Mouse (Mus musculus) liver, embryonic 14.5 days (tissue): ENCODE results near the gene Lrrc61. TPM values are rescaled to one million over a fixed set of nuclear protein-coding genes. Genes with fewer than 3 reads are reported as not detected.
"Not testable (repeated sequence)": the region's sequence is repeated elsewhere in the genome, so short reads cannot be mapped to it uniquely, and the experiment has no call there.

Experiments
- ATAC-seq: fragments of 200-750 bp; cut with Nextera tagmentation; 2 replicates; pipeline ENCODE4 v1.8.0; 2017; ENCODE audit warnings: moderate number of reproducible peaks, mild to moderate bottlenecking, moderate library complexity; ENCODE audit not compliant: insufficient read depth
- DNase-seq, 3 experiments: peaks; one replicate each; pipeline ENCODE4 v3.0.0-alpha.2; 2012 to 2013; ENCODE audit warnings: low read depth in 3 of 3, low spot score in 3 of 3
- H3K27ac ChIP-seq: fragments of 300-500 bp; sonication (generic); 2 replicates; pipeline ENCODE4 v1.5.1; 2014; ENCODE audit warnings: moderate library complexity, mild to moderate bottlenecking, control low read depth, inconsistent platforms
- H3K27me3 ChIP-seq: fragments of 300-500 bp; sonication (generic); 2 replicates; pipeline ENCODE4 v1.6.1; 2014; ENCODE audit warnings: mild to moderate bottlenecking, low read length, moderate library complexity; ENCODE audit not compliant: control insufficient read depth, insufficient read depth
- H3K36me3 ChIP-seq: fragments of 300-500 bp; sonication (generic); replicated peaks from 2 replicates; pipeline ENCODE4 v1.6.1; 2014; ENCODE audit warnings: low read depth; ENCODE audit not compliant: control insufficient read depth, insufficient read depth
- H3K4me1 ChIP-seq, 2 experiments: fragments of 200-500 bp in 1 of 2; fragments of 300-500 bp in 1 of 2; sonication (generic) in 1 of 2; replicated peaks; 2 replicates each; pipeline ENCODE4 v1.6.1; 2012 to 2014; ENCODE audit warnings: antibody characterized with exemption in 1 of 2, inconsistent platforms in 1 of 2, low read length in 1 of 2; ENCODE audit not compliant: control insufficient read depth in 2 of 2, insufficient read depth in 2 of 2
- H3K4me2 ChIP-seq: fragments of 300-500 bp; sonication (generic); 2 replicates; pipeline ENCODE4 v1.6.1; 2014; ENCODE audit warnings: low read depth, mild to moderate bottlenecking, control low read depth, moderate library complexity
- H3K4me3 ChIP-seq, 2 experiments: fragments of 200-500 bp in 1 of 2; fragments of 300-500 bp in 1 of 2; sonication (generic) in 1 of 2; 2 replicates each; pipeline ENCODE4 v1.5.1; 2012 to 2014; ENCODE audit warnings: low read depth in 2 of 2, low read length in 2 of 2, mild to moderate bottlenecking in 2 of 2, control low read depth in 1 of 2, inconsistent platforms in 1 of 2, moderate library complexity in 1 of 2; ENCODE audit not compliant: insufficient read depth in 1 of 2
- H3K9ac ChIP-seq: fragments of 300-500 bp; sonication (generic); replicated peaks from 2 replicates; pipeline ENCODE4 v1.6.1; 2014; ENCODE audit warnings: mild to moderate bottlenecking, control low read depth, moderate library complexity
- H3K9me3 ChIP-seq: fragments of 300-500 bp; sonication (generic); 2 replicates; pipeline ENCODE4 v1.6.1; 2016; ENCODE audit warnings: low read length, mixed read lengths; ENCODE audit not compliant: control insufficient read depth
- CTCF ChIP-seq: IDR thresholded peaks from 2 replicates; pipeline ENCODE4 v1.5.1; 2016; ENCODE audit warnings: antibody characterized with exemption, low read depth, control low read depth
- EP300 ChIP-seq: IDR thresholded peaks from 2 replicates; pipeline ENCODE4 v1.6.1; 2016; ENCODE audit warnings: antibody characterized with exemption, low read depth
- WGBS: fragments of 180-500 bp; shearing (Covaris S2); extraction: QIAGEN DNeasy Blood & Tissue Kit; methylation state at CpG from one replicate; pipeline ENCODE4 v1.1.7; 2014; ENCODE audit not compliant: insufficient replicate concordance; 5-methylcytosine and 5-hydroxymethylcytosine counted together
- polyA plus RNA-seq, 2 experiments: library from polyadenylated mRNA; depleted of rRNA in 1 of 2; stranded (reverse) in 1 of 2; unstranded in 1 of 2; fragments of >200 nt; fragmentation: Nextera tagmentation in 1 of 2; extraction: Ambion mirVana in 1 of 2; gene quantifications; 2 replicates each; pipeline versions ENCODE4 v1.2.1 to v1.2.3; 2012 to 2014

The Lrrc61 gene
- polyA plus RNA-seq (2012; rRNA removed) (2.8 and 3.0 TPM in 2 replicates), polyA plus RNA-seq (2014; fragmentation: Nextera tagmentation; extraction: Ambion mirVana) (1.3 and 1.7 TPM in 2 replicates)

DNA sequence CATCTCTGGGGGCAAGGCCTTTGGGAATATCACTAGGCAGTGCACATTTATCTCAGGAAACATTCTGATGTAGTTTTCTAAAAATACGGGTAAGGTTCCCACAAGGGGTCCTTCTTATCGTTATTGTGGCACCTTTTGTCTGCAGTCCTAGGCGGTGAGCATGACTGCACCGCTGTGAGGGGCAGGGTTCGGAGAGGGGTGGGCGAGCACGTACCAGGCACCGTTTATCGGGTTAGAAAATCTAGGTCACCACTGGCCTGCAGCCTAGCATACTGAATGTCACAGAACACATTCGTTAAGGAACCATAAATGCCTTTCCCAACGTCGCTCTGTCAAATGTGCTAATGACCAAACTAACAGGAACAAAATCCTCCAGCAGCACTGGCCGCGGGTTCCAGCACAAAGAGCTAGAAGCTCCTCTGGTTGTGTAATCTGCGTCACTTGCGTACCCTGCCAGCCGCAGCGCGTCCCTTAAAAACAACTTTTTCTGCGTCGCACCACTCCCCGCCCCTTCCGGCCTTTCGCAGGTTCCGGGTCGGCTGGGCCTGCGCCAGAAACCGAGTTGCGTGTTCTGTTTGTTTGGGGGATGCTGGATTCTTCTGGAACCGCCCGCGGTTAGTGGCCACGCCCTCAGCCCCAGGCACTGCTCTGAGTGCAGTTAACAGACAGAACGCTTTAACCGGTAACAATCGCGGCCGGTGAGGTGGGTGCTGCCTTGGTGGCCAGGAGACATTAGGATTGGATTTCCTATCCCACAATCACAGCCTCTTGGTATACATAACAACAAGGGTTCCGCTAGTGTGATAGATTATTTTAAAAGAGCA, at the start of gene Lrrc61:
Lrrc61 (plus strand) TSS at position 517 of the 824 bp plus-strand sequence.
- DNase-seq (peak; percentile 61 to 68 (median 65)), ATAC-seq (peak; percentile 86)
- TF ChIP-seq EP300 (no peak; the same call in 1 of the 2 replicates), CTCF (no peak)
- Histone ChIP-seq H3K4me2 (peak within 1 kb of the TSS; percentile 74), H3K9me3 (no peaks in the 10 kb centered on the region), H3K27ac (peak within 1 kb of the TSS; percentile 56), H3K36me3 (no peaks in the 10 kb centered on the region), H3K4me3 (peak within 1 kb of the TSS; percentile 52 to 56), H3K27me3 (no peaks in the 10 kb centered on the region), H3K4me1 (peaks cover 0 to 10% of the 10 kb centered on the region in 2 experiments; a peak in 3 of 4 replicates), H3K9ac (peak within 1 kb of the TSS; percentile 54)
- WGBS, result 2% methylated on average over 39 of the region's 39 CpGs

DNA sequence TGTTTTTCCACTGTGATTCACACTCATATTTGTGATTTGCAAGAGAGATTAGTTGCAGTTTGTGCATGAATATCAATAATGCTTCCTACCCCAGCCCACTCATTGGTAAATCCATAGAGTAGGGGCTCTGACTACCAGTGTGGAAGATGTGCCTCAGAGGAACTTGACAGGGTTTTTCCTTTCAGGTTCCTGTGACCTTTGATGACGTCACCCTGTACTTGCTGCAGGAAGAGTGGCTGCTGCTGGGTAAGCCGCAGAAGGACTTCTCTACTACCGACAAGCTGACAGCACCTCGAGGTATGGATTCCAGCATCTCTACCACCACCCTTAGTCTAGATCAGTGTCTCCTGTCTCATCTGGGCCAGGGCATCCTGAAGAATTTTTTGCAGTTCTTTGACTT, 46.5 kb upstream of the Lrrc61 start:
- H3K9me3 ChIP-seq, result no peaks in the 10 kb centered on the region

DNA sequence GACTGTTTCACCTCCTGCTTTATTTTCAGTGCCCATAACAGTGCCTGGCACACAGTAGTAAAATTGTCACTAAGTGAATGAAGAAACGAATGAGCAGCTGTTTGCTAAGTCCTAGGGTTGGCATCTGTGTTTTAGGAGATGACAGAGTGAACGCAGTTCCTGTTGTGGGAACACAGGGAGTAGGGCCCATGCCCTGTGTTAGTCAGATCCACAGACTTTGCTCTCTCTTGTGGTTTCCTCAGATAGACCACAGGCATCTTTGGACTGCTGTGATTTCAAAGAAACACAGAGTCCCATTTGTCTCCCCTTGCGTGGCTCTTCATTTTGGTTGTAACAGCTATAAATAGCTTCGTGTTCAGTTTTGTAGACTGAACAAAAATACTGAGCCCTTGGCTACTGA, 44.2 kb upstream of the Lrrc61 start:
- ATAC-seq (no peak), DNase-seq (no peak)
- Histone ChIP-seq H3K4me2 (no peak overlapping the region), H3K4me1 (no peaks in the 10 kb centered on the region), H3K27ac (no peak overlapping the region), H3K27me3 (no peaks in the 10 kb centered on the region), H3K9ac (no peak overlapping the region), H3K36me3 (no peaks in the 10 kb centered on the region), H3K4me3 (no peak overlapping the region), H3K9me3 (no peaks in the 10 kb centered on the region)
- TF ChIP-seq CTCF, result no peak
- TF ChIP-seq EP300, result no peak
- 41% methylated on average over 4 of the region's 4 CpGs for WGBS

More for the DNA sequence above, 46.5 kb upstream of the Lrrc61 start:
- 35% methylated on average over 4 of the region's 4 CpGs for WGBS
- H3K27me3 ChIP-seq, result no peaks in the 10 kb centered on the region
- no peak overlapping the region for H3K9ac ChIP-seq
- no peak for DNase-seq
- H3K4me2 ChIP-seq, result no peak overlapping the region
- no peak overlapping the region for H3K4me3 ChIP-seq
- no peak for ATAC-seq
- TF ChIP-seq CTCF (no peak), EP300 (no peak)
- peaks cover 0 to 3% of the 10 kb centered on the region in 2 experiments; a peak in 2 of 4 replicates for H3K4me1 ChIP-seq
- no peaks in the 10 kb centered on the region for H3K36me3 ChIP-seq
- no peak overlapping the region for H3K27ac ChIP-seq

DNA sequence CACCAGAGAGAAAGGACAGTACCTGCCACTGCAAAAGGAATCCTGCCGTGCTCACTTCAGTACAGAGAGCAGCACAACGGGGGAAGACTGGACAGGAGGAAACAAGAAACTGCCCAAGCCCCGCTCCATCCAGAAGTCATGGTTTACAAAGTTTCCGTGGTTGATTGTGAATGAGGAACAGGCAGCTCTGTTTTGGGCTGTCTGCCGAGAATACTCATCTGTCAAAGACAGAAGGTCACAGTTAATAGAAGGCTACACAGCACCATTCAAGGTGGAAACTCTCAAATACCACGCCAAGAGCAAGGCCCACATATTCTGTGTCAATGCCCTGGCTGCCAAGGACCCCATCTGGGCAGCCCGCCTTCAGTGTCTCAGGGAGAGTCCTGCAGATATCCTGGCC, 42.7 kb upstream of the Lrrc61 start:
- DNase-seq, result no peak
- Histone ChIP-seq H3K36me3 (no peaks in the 10 kb centered on the region), H3K4me2 (no peak overlapping the region), H3K4me1 (no peaks in the 10 kb centered on the region), H3K9me3 (no peaks in the 10 kb centered on the region), H3K27ac (no peak overlapping the region), H3K27me3 (no peaks in the 10 kb centered on the region), H3K9ac (no peak overlapping the region), H3K4me3 (no peak overlapping the region)
- 41% methylated on average over 7 of the region's 7 CpGs for WGBS
- TF ChIP-seq CTCF (no peak), EP300 (no peak)
- no peak for ATAC-seq

DNA sequence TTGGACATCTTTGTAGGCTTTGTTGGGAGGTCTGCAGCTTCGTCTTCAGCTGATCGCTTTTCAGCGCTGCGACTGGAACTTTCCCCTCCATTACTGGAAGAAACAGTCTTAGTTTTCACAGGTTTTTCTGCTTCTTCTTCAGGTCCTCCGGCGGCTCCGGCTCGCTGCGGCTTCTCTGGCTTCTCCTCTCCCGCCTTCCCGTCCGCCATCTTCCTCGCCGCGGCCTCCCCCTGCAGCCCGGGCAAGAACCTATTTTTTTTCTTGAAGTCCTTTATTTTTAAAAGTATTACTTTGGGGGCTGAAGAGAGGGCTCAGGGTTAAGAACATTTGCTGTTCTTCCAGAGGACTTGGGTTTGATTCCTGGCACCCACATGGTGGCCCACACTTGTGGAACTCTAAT, 29.7 kb upstream of the Lrrc61 start:
- 85% methylated on average over 14 of the region's 16 CpGs for WGBS
- H3K4me2 ChIP-seq, H3K27ac ChIP-seq, H3K4me1 ChIP-seq, H3K4me3 ChIP-seq, H3K9ac ChIP-seq, H3K36me3 ChIP-seq, H3K27me3 ChIP-seq, DNase-seq, H3K9me3 ChIP-seq, ATAC-seq: not testable (repeated sequence)
